Mouse (Mus musculus) ovary, postnatal 36 days (tissue): Measurements from ENCODE around the gene Cdhr2.

ENCODE experiments used
- DNase-seq: peaks from one replicate; pipeline ENCODE4 v3.0.0; 2022; ENCODE audit warnings: low spot score, mixed read lengths

The Cdhr2 gene

DNA sequence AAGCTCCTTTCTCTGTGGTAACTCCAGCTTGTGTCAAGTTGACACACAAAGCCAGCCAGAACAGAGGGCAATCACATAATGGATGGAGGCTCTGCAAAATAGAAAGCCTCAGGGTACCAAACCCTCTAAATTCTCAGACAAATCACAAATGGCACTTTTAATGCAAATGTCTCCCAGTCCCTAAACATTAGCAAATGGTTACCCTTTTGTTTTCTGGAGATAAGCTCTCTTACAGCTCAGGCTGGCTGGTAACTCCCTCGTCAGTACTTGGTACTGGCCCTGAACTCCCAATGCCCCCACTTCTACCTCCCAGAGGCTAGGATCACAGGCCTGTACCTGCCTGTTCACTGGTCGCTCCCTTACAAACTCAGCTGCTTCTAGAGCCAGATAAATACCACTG, 82.0 kb downstream of the Cdhr2 start:
- no peak for DNase-seq

DNA sequence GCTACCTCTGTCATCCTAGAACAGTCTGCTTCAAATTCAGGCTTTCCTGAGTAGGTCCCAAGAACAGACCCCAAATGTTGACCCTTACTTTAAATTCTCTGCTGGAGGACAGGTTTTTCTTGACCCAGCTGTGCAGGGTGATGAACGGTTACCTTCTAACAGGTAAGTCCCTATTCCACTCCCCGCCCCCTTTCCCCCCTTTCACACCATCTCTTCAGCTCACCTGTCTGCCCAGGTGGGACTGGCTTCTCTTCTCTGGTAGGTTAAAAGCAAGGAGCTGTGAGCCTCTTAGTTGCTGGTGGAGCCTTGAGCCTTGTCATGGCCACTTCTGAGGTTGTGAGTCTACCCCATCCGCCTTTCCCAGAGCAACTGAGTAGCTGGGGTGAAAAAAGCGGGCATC, 82.4 kb downstream of the Cdhr2 start, which contains the start of gene Eif4e1b:
Gene Eif4e1b (plus strand): TSS at position 301 of the 400 bp plus-strand sequence.
- no peak for DNase-seq
